Mouse (Mus musculus): Measurements from ENCODE around the gene Tpk1.

DNA sequence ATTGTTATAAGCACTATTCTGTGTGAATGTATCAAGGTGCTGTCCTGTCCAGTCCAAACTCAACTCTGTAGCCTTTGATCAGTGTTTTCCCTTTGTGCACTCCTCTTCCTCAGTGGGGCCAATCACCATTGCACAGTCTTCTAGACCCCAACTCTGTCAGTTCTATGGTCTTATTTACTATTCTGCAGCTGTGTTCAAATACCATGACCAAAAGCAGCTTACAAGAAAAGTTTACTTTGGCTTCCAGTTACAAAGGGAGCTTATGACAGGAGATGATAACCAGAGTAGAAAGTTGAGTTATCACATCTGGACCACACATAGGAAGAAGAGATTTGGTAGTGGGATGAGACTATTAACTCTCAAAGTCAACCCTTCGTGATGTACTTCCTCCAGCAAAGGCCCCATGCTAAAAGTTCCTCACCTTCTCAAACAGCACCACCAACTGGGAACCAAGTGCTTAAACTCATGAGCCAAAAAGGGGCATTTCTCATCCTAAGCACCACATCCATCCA lies 298.6 kb downstream of the Tpk1 start:
- TF ChIP-seq POLR2A (IDR thresholded peaks at IDR 0.05; ENCODE audit: low read depth, low read length) (no peak), CTCF (IDR thresholded peaks at IDR 0.05; ENCODE audit: extremely low read depth, insufficient read length, insufficient replicate concordance, low read depth, low read length) (no peak)
